Mouse (Mus musculus): ENCODE data around the gene Igfals.

DNA sequence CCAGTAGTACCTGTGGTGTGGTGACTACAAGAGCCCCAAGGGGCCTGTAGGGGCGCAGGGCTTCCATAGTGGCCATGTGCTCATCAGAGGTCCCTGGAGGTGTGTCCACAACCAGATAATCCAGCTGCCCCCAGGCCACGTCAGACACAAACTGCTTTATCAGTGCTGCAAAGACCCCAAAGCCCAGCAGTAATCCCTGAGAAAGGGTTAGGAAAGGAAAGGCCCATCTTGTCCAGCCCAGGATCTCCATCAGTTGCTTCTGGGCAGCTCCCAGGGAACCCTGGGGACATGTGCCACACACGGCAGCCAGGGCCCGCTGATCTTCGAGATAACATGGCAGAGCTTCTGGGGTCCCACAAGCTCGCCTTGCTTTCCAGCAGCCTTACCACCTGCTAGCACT is 18.6 kb downstream of the Igfals start:
- TF ChIP-seq POLR2A (IDR thresholded peaks at IDR 0.05; ENCODE audit: low read depth, low read length) (no peak), CTCF (IDR thresholded peaks at IDR 0.05; ENCODE audit: borderline replicate concordance, insufficient read depth, low read length) (no peak)

Data from embryonic fibroblast, embryonic 13.5 days (primary cell).